Comparison of ENCODE assay signal across 20 mouse cellular contexts in the genomic region with DNA sequence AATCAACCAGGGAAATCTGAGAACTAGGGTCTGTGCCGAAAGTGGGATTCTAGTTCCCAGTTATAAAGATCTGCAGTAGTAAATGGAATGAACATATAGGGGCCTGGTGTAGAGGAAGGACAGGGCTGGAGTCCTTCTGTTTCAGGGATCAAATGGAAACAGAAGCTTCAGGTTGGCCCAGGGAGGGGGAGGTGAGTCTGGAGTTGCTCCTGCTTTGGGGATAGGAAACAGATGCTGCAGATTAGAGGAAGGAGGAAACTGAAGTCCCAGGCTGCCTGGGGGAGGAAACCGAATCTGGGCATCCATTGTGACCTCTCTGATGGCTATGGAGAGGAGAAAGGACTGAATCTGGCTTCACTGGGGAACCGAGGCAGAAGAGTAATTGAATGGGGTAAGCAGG. TPM values are rescaled to one million over a fixed set of nuclear protein-coding genes. Genes with fewer than 3 reads are reported as not detected.
DNase-seq lines count a peak whose midpoint lies in the region; ATAC-seq lines count a peak whose summit lies in the region.
"Had no signal": no experiment of that assay in that cellular context is flagged by ENCODE, and none has a peak within 500 bp of the region (broad histone marks: within the 10 kb centered on the region; RNA-seq: fewer than 3 reads in every experiment).

No protein-coding gene starts in this region.

- no peak overlapping the region for H3K9ac ChIP-seq in hindbrain, embryonic 11.5 days (ENCODE audit: low read depth, low read length)
- H3K9ac ChIP-seq: forebrain, embryonic 15.5 days; neural tube, embryonic 15.5 days had no signal

- no peak overlapping the region for H3K4me3 ChIP-seq in heart, embryonic 10.5 days
- no peak overlapping the region for H3K4me3 ChIP-seq in limb, embryonic 10.5 days
- H3K4me3 ChIP-seq in hindbrain, embryonic 11.5 days (ENCODE audit: low read depth, low read length): no peak overlapping the region
- H3K4me3 ChIP-seq: forebrain, embryonic 15.5 days; neural tube, embryonic 15.5 days had no signal

- no peaks in the 10 kb centered on the region for H3K9me3 ChIP-seq in heart, embryonic 10.5 days
- H3K9me3 ChIP-seq in limb, embryonic 10.5 days (replicated peaks): no peaks in the 10 kb centered on the region
- H3K9me3 ChIP-seq in hindbrain, embryonic 11.5 days (ENCODE audit: control insufficient read depth, low read length): no peaks in the 10 kb centered on the region
- H3K9me3 ChIP-seq: forebrain, embryonic 15.5 days; G1E; neural tube, embryonic 15.5 days had no signal

- no peaks in the 10 kb centered on the region; the same call in 1 of the 2 replicates for H3K4me1 ChIP-seq in heart, embryonic 10.5 days
- H3K4me1 ChIP-seq in limb, embryonic 10.5 days: peaks cover 18% of the 10 kb centered on the region
- H3K4me1 ChIP-seq in hindbrain, embryonic 11.5 days (replicated peaks; ENCODE audit: control insufficient read depth, insufficient read depth, low read length): no peaks in the 10 kb centered on the region
- H3K4me1 ChIP-seq: forebrain, embryonic 15.5 days; neural tube, embryonic 15.5 days had no signal

- ATAC-seq in hindbrain, embryonic 11.5 days (ENCODE audit: low FRiP score): no peak
- ATAC-seq: forebrain, embryonic 15.5 days; hindbrain, embryonic 16.5 days had no signal

- no peaks in the 10 kb centered on the region for H3K36me3 ChIP-seq in heart, embryonic 10.5 days
- no peaks in the 10 kb centered on the region for H3K36me3 ChIP-seq in limb, embryonic 10.5 days
- H3K36me3 ChIP-seq in hindbrain, embryonic 11.5 days (ENCODE audit: control insufficient read depth, insufficient read depth, low read length): no peaks in the 10 kb centered on the region
- H3K36me3 ChIP-seq: forebrain, embryonic 15.5 days; G1E; neural tube, embryonic 15.5 days had no signal

- no peak overlapping the region for H3K4me2 ChIP-seq in hindbrain, embryonic 11.5 days (replicated peaks; ENCODE audit: low read depth, low read length)
- H3K4me2 ChIP-seq: forebrain, embryonic 15.5 days; neural tube, embryonic 15.5 days had no signal

- H3K27ac ChIP-seq in heart, embryonic 10.5 days: no peak overlapping the region
- peak overlapping the region; percentile 76 for H3K27ac ChIP-seq in limb, embryonic 10.5 days
- no peak overlapping the region for H3K27ac ChIP-seq in hindbrain, embryonic 11.5 days (ENCODE audit: low read depth, low read length)
- H3K27ac ChIP-seq: forebrain, embryonic 15.5 days; macrophage; neural tube, embryonic 15.5 days had no signal

- 42% methylated on average over 3 of the region's 3 CpGs for WGBS in heart, embryonic 10.5 days
- 44% methylated on average over 3 of the region's 3 CpGs for WGBS in limb, embryonic 10.5 days
- 58% methylated on average over 3 of the region's 3 CpGs for WGBS in hindbrain, embryonic 11.5 days

- no peaks in the 10 kb centered on the region for H3K27me3 ChIP-seq in heart, embryonic 10.5 days (ENCODE audit: insufficient read depth, poor library complexity, severe bottlenecking)
- H3K27me3 ChIP-seq in limb, embryonic 10.5 days (ENCODE audit: low read depth, poor library complexity, severe bottlenecking): no peaks in the 10 kb centered on the region
- no peaks in the 10 kb centered on the region for H3K27me3 ChIP-seq in hindbrain, embryonic 11.5 days (ENCODE audit: control insufficient read depth, insufficient read depth, low read length)
- H3K27me3 ChIP-seq: forebrain, embryonic 15.5 days; neural tube, embryonic 15.5 days had no signal

- peak; percentile 59 for DNase-seq in heart, embryonic 10.5 days (ENCODE audit: low spot score)
- no peak for DNase-seq in heart, adult 18-20 months
- DNase-seq in 3T3-L1 (ENCODE audit: low read depth, low spot score): peak; percentile 23
- DNase-seq in embryo, embryonic 11 days: peak; percentile 53
- DNase-seq in limb, embryonic 10.5 days (ENCODE audit: low spot score): peak; percentile 38
- no peak for DNase-seq in lung, postnatal 14 days
- DNase-seq in hindbrain, embryonic 11.5 days (ENCODE audit: low spot score): no peak
- no peak for DNase-seq in neural tube, embryonic 10.5 days (ENCODE audit: extremely low spot score, low spot score)
- DNase-seq: adrenal gland, postnatal 14 days; kidney, adult 9 months; left cerebral cortex, postnatal 4 days; lung, adult 18-20 months had no signal

RNA-seq across cellular contexts. Expression of a gene that starts 11.1 kb away (rescaled TPM):
- polyA plus RNA-seq in heart, embryonic 10.5 days (2016; fragmentation: Nextera tagmentation; extraction: Ambion mirVana): 15.9 and 30.8 TPM in 2 replicates
- total RNA-seq in heart, adult 18-20 months (2021): 100 to 1,000 TPM; 122 to 149 TPM
- 3.2 and 3.6 TPM in 2 replicates for polyA plus RNA-seq in limb, embryonic 10.5 days (2016; fragmentation: Nextera tagmentation; extraction: Ambion mirVana)
- 2.7 and 4.4 TPM in 2 replicates for polyA plus RNA-seq in hindbrain, embryonic 11.5 days (2014; fragmentation: Nextera tagmentation; extraction: Ambion mirVana)
- polyA plus RNA-seq: G1E had no signal

RNA-seq across cellular contexts. Expression of a gene that starts 38.6 kb away (rescaled TPM):
- 0.06 TPM in 1 of 2 replicates, not detected in the other for polyA plus RNA-seq in heart, embryonic 10.5 days (2016; fragmentation: Nextera tagmentation; extraction: Ambion mirVana)
- 1 to 10 TPM in 1 of 2 experiments, under 1 TPM in 1; 0.35 to 3.4 TPM for total RNA-seq in heart, adult 18-20 months (2021)
- 0.21 and 0.84 TPM in 2 replicates for polyA plus RNA-seq in limb, embryonic 10.5 days (2016; fragmentation: Nextera tagmentation; extraction: Ambion mirVana)
- 0.10 and 0.26 TPM in 2 replicates for polyA plus RNA-seq in hindbrain, embryonic 11.5 days (2014; fragmentation: Nextera tagmentation; extraction: Ambion mirVana)
- total RNA-seq: G1E had no signal
- polyA plus RNA-seq: G1E, macrophage had no signal

RNA-seq across cellular contexts. Expression of a gene that starts 44.0 kb away (rescaled TPM):
- polyA plus RNA-seq in heart, embryonic 10.5 days (2016; fragmentation: Nextera tagmentation; extraction: Ambion mirVana): not detected in 2 replicates
- not detected for total RNA-seq in heart, adult 18-20 months (2021)
- polyA plus RNA-seq in limb, embryonic 10.5 days (2016; fragmentation: Nextera tagmentation; extraction: Ambion mirVana): not detected in 2 replicates
- polyA plus RNA-seq in hindbrain, embryonic 11.5 days (2014; fragmentation: Nextera tagmentation; extraction: Ambion mirVana): not detected in 2 replicates
- total RNA-seq: G1E; gastrocnemius, adult 8-10 months; layer of hippocampus, postnatal 10 days; left cerebral cortex, postnatal 4 days had no signal
- polyA plus RNA-seq: forebrain, embryonic 15.5 days; G1E; heart, embryonic 16.5 days; hindbrain, embryonic 16.5 days; macrophage; neural tube, embryonic 15.5 days had no signal

Comparison
In these comparisons a context has a peak if more than half of its experiments do, and no peak if none do; other contexts are left out.
1. DNase-seq: peak in heart, embryonic 10.5 days (single experiment), 3T3-L1 (single experiment), embryo, embryonic 11 days (single experiment) and limb, embryonic 10.5 days (single experiment); none in heart, adult 18-20 months (0 of 2), lung, postnatal 14 days (single experiment), hindbrain, embryonic 11.5 days (single experiment) and neural tube, embryonic 10.5 days (single experiment).